Mouse (Mus musculus) mouse embryonic stem cell (cell line): ENCODE measurements at regions not wholly inside any gene's neighbourhood (a gene's known extent, or its start where the extent isn't known, plus 50 kb on each side); places are given as distances from the start of the nearest gene placed in this dataset.

ENCODE experiments used
- in situ Hi-C, 2 experiments: fragments of 300-500 bp; cut with MboI; formaldehyde crosslinking; loops; 1 replicate in 1 of 2; 3 replicates in 1 of 2; pipeline ENCODE4 v1.14.3; 2019 to 2020; ENCODE audit warnings: low sequenced_read_pairs in 2 of 2, low pct_unique_long_range_greater_than_20kb in 1 of 2, mixed read lengths in 1 of 2; ENCODE audit not compliant: unreplicated experiment in 1 of 2

GRCm38 (mm10) chr12:109272101-109272500 lies 180.5 kb upstream of the Dlk1 start:
- in situ Hi-C loops, result no loop called here

- in situ Hi-C loops, result loop anchor here (5.0 to 10.0 kb wide), 2 partner anchors 410 to 413 kb away; no protein-coding TSS in a partner anchor
These were observed 137.8 kb upstream of the Dlk1 start for GRCm38 (mm10) chr12:109314850-109315249.

- in situ Hi-C loops, result no loop called here
These were observed 126.6 kb upstream of the Dlk1 start for GRCm38 (mm10) chr12:109325986-109326385.

GRCm38 (mm10) chr12:109371327-109371726 lies 81.3 kb upstream of the Dlk1 start:
- in situ Hi-C loops, result no loop called here

- in situ Hi-C loops, result no loop called here
These were observed 66.8 kb upstream of the Dlk1 start for GRCm38 (mm10) chr12:109385794-109386193.

- in situ Hi-C loops, result no loop called here
These were observed 63.8 kb upstream of the Dlk1 start for GRCm38 (mm10) chr12:109388791-109389190.

- in situ Hi-C loops, result no loop called here
These were observed 62.2 kb upstream of the Dlk1 start for GRCm38 (mm10) chr12:109390388-109390920.

- in situ Hi-C loops, result no loop called here
These were observed 61.6 kb upstream of the Dlk1 start for GRCm38 (mm10) chr12:109390978-109391377.

- in situ Hi-C loops, result no loop called here
These were observed 59.3 kb upstream of the Dlk1 start for GRCm38 (mm10) chr12:109393326-109393725.

GRCm38 (mm10) chr12:109393795-109394194 lies 58.8 kb upstream of the Dlk1 start:
- in situ Hi-C loops, result no loop called here

- in situ Hi-C loops, result no loop called here
These were observed 58.2 kb upstream of the Dlk1 start for GRCm38 (mm10) chr12:109394396-109394795.

GRCm38 (mm10) chr12:109396614-109397013 lies 56.0 kb upstream of the Dlk1 start:
- in situ Hi-C loops, result no loop called here

GRCm38 (mm10) chr12:109397175-109398058 lies 55.2 kb upstream of the Dlk1 start:
- in situ Hi-C loops, result no loop called here

- in situ Hi-C loops, result no loop called here
These were observed 54.1 kb upstream of the Dlk1 start for GRCm38 (mm10) chr12:109398473-109398872.

GRCm38 (mm10) chr12:109398951-109399350 lies 53.7 kb upstream of the Dlk1 start:
- in situ Hi-C loops, result no loop called here

GRCm38 (mm10) chr12:109399591-109399990 lies 53.0 kb upstream of the Dlk1 start:
- in situ Hi-C loops, result no loop called here

GRCm38 (mm10) chr12:109400041-109400440 lies 52.6 kb upstream of the Dlk1 start:
- in situ Hi-C loops, result no loop called here

- in situ Hi-C loops, result no loop called here
These were observed 51.6 kb upstream of the Dlk1 start for GRCm38 (mm10) chr12:109400936-109401586.

- in situ Hi-C loops, result no loop called here
These were observed 50.9 kb upstream of the Dlk1 start for GRCm38 (mm10) chr12:109401696-109402095.
